Mouse (Mus musculus): ENCODE results near the gene Rs1. TPM values are rescaled to one million over a fixed set of nuclear protein-coding genes. Genes with fewer than 3 reads are reported as not detected.
A peak's percentile ranks its signal among the peaks of the same experiment; 100 is the strongest.

Gene Rs1
- total RNA-seq (2014; rRNA removed; ENCODE audit: low replicate concordance) (0.19 TPM in 1 of 2 replicates, not detected in the other), polyA plus RNA-seq (2015; fragmentation: Nextera tagmentation; extraction: Ambion mirVana) (0.05 TPM in 1 of 2 replicates, not detected in the other)

DNA sequence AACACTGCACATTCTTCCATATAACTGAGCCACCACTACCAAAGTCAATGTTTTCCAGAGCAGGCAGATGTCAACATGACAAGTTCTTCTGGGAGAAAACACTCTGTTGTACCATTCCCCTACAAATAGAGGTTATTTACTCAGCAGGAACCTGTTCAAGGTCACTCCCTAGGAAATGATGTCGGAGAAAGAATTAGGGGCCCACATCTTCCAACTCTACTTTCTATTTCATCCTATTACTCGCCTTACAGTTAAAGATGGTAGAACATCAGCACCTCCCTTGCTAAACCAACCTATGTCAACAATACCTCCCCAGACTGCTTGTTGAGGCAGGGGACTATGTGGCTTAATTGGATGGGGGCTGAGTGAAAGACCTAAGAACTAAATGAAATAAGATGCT is at the start of gene Rs1:
Gene Rs1 (plus strand): TSS at position 301 of the 400 bp plus-strand sequence.
- Histone ChIP-seq H3K4me1 (ENCODE audit: control insufficient read depth, insufficient read depth) (no peaks in the 10 kb centered on the region), H3K27ac (ENCODE audit: low read depth) (no peak within 1 kb of the TSS), H3K36me3 (replicated peaks; ENCODE audit: control insufficient read depth, insufficient read depth, low read length) (no peaks in the 10 kb centered on the region), H3K4me2 (ENCODE audit: low read depth, low read length) (peak within 1 kb of the TSS; percentile 50), H3K27me3 (ENCODE audit: control insufficient read depth, insufficient read depth, low read length) (no peaks in the 10 kb centered on the region), H3K9me3 (replicated peaks; ENCODE audit: control insufficient read depth, low read length) (no peaks in the 10 kb centered on the region), H3K9ac (replicated peaks; ENCODE audit: low read depth, low read length) (no peak within 1 kb of the TSS), H3K4me3 (ENCODE audit: low read depth, low read length) (peak within 1 kb of the TSS; percentile 55; the same call in 1 of the 2 replicates)
- WGBS = 76% methylated on average over 2 of the region's 2 CpGs
- DNase-seq (ENCODE audit: low spot score) (no peak), ATAC-seq (ENCODE audit: insufficient read depth, low read depth) (no peak)
- TF ChIP-seq EP300 (IDR thresholded peaks at IDR 0.05; ENCODE audit: low read depth) = no peak
- TF ChIP-seq CTCF (IDR thresholded peaks at IDR 0.05; ENCODE audit: low read depth) = no peak

DNA sequence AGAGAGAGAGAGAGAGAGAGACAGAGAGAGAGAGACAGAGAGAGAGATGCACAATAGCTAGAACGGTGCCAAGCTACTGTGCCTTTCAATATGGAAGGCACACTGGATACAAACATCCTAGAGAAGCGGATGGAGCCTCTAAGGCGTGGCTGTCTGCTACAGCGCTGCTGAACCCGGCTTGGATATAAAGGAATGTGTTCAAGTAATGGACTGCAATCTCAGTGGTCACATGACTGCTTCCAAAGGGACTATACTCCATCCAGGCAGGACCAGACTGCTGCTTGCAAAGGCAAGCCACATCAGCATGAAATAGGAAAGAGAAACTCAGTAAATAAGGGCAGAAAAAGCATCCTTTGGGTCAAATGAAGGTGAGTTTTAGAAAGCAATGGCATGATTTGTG is 32.2 kb upstream of the Rs1 start, which contains the start of gene Ppef1:
Gene Ppef1 (minus strand): TSS at position 116 of the 400 bp plus-strand sequence.
- no peak for DNase-seq (ENCODE audit: low spot score)
- TF ChIP-seq EP300 (IDR thresholded peaks at IDR 0.05; ENCODE audit: low read depth) (no peak), CTCF (IDR thresholded peaks at IDR 0.05; ENCODE audit: low read depth) (no peak)
- no peak for ATAC-seq (ENCODE audit: insufficient read depth, low read depth)
- Histone ChIP-seq H3K9ac (replicated peaks; ENCODE audit: low read depth, low read length) (no peak within 1 kb of the TSS), H3K36me3 (replicated peaks; ENCODE audit: control insufficient read depth, insufficient read depth, low read length) (no peaks in the 10 kb centered on the region), H3K4me2 (ENCODE audit: low read depth, low read length) (no peak within 1 kb of the TSS), H3K4me1 (ENCODE audit: control insufficient read depth, insufficient read depth) (no peaks in the 10 kb centered on the region), H3K27me3 (ENCODE audit: control insufficient read depth, insufficient read depth, low read length) (no peaks in the 10 kb centered on the region), H3K9me3 (replicated peaks; ENCODE audit: control insufficient read depth, low read length) (no peaks in the 10 kb centered on the region), H3K27ac (ENCODE audit: low read depth) (no peak within 1 kb of the TSS), H3K4me3 (ENCODE audit: low read depth, low read length) (no peak within 1 kb of the TSS)
- 63% methylated on average over 5 of the region's 5 CpGs for WGBS

DNA sequence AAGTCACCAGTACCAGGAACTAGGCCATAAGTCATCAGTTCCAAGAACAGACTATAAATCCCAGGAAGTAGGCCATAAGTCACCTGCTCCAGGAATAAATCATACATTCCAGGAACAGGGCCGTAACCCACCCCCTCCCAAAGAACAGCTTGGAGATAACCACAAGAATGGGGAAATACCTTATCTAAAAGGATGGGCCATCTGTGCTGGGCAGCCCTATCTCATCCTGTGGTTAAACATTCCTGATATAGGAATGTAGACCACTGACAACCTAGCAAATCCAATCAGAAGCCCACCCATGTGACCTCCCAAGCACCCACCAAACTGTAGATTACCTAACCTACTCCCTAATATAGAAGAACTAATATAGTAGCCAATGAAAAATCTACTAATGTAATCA is 22.4 kb upstream of the Rs1 start:
- Histone ChIP-seq H3K4me1 (ENCODE audit: control insufficient read depth, insufficient read depth) (no peaks in the 10 kb centered on the region), H3K9ac (replicated peaks; ENCODE audit: low read depth, low read length) (no peak overlapping the region)

DNA sequence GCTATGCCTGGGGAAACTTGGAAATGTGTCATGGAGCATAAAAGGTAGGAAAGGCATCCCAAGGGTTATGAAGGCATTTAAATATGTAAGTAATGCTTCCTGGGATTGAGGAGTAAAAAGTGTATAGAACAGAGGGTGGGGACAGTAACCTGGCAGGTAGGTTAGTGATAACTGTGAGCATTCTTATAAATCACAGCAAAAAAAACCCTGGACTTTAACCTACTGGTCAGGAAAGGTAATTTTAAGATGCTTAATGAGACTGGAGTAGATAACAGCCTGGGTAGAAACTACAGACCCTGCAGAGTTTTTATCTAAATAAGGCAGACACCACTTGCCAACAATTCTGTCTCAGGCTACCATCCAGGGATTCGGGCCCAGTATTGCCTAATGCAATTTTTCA is 19.2 kb upstream of the Rs1 start:
- H3K27me3 ChIP-seq (ENCODE audit: control insufficient read depth, insufficient read depth, low read length) = no peaks in the 10 kb centered on the region
- TF ChIP-seq CTCF (IDR thresholded peaks at IDR 0.05; ENCODE audit: low read depth) (no peak), EP300 (IDR thresholded peaks at IDR 0.05; ENCODE audit: low read depth) (no peak)
- WGBS = 37% methylated on average over 1 of the region's 1 CpGs
- H3K4me2 ChIP-seq (ENCODE audit: low read depth, low read length) = no peak overlapping the region
- DNase-seq (ENCODE audit: low spot score) (no peak), ATAC-seq (ENCODE audit: insufficient read depth, low read depth) (no peak)
- no peaks in the 10 kb centered on the region for H3K4me1 ChIP-seq (ENCODE audit: control insufficient read depth, insufficient read depth)
- no peak overlapping the region for H3K9ac ChIP-seq (replicated peaks; ENCODE audit: low read depth, low read length)
- H3K36me3 ChIP-seq (replicated peaks; ENCODE audit: control insufficient read depth, insufficient read depth, low read length) = no peaks in the 10 kb centered on the region
- no peak overlapping the region for H3K4me3 ChIP-seq (ENCODE audit: low read depth, low read length)
- no peaks in the 10 kb centered on the region; the same call in 1 of the 2 replicates for H3K9me3 ChIP-seq (replicated peaks; ENCODE audit: control insufficient read depth, low read length)
- no peak overlapping the region for H3K27ac ChIP-seq (ENCODE audit: low read depth)

More for the DNA sequence above, 22.4 kb upstream of the Rs1 start:
- ATAC-seq (ENCODE audit: insufficient read depth, low read depth) (no peak), DNase-seq (ENCODE audit: low spot score) (no peak)
- Histone ChIP-seq H3K9me3 (replicated peaks; ENCODE audit: control insufficient read depth, low read length) (no peaks in the 10 kb centered on the region; the same call in 1 of the 2 replicates), H3K27me3 (ENCODE audit: control insufficient read depth, insufficient read depth, low read length) (no peaks in the 10 kb centered on the region), H3K36me3 (replicated peaks; ENCODE audit: control insufficient read depth, insufficient read depth, low read length) (no peaks in the 10 kb centered on the region), H3K4me3 (ENCODE audit: low read depth, low read length) (no peak overlapping the region), H3K27ac (ENCODE audit: low read depth) (no peak overlapping the region), H3K4me2 (ENCODE audit: low read depth, low read length) (no peak overlapping the region)
- 65% methylated on average over 1 of the region's 1 CpGs for WGBS
- no peak for TF ChIP-seq EP300 (IDR thresholded peaks at IDR 0.05; ENCODE audit: low read depth)
- TF ChIP-seq CTCF (IDR thresholded peaks at IDR 0.05; ENCODE audit: low read depth) = no peak

DNA sequence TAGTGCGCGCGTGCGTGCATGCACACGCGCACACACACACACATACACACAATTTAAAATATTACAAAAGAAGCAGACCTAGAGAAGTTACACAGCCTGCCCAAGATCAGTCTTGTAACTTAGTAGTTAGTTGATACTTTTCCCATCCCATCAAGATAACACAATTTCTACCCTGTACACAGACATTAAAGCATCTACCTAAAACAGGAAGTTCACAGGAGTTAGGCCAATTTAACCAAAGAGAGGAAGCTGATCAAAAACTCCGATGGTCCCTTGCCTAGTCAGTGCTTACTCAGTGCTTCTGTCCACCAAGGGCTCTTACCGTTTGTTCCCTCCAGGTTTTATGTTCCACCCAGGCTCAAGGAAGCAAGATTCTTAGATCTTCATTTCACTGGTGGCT is 17.0 kb upstream of the Rs1 start:
- 87% methylated on average over 8 of the region's 8 CpGs for WGBS
- Histone ChIP-seq H3K27me3 (ENCODE audit: control insufficient read depth, insufficient read depth, low read length) (no peaks in the 10 kb centered on the region), H3K27ac (ENCODE audit: low read depth) (no peak overlapping the region)

More for the DNA sequence above, 17.0 kb upstream of the Rs1 start:
- H3K36me3 ChIP-seq (replicated peaks; ENCODE audit: control insufficient read depth, insufficient read depth, low read length) = no peaks in the 10 kb centered on the region
- no peaks in the 10 kb centered on the region for H3K4me1 ChIP-seq (ENCODE audit: control insufficient read depth, insufficient read depth)
- ATAC-seq (ENCODE audit: insufficient read depth, low read depth) (no peak), DNase-seq (ENCODE audit: low spot score) (no peak)
- no peak overlapping the region for H3K9ac ChIP-seq (replicated peaks; ENCODE audit: low read depth, low read length)
- H3K4me2 ChIP-seq (ENCODE audit: low read depth, low read length) = no peak overlapping the region
- no peaks in the 10 kb centered on the region for H3K9me3 ChIP-seq (replicated peaks; ENCODE audit: control insufficient read depth, low read length)
- TF ChIP-seq CTCF (IDR thresholded peaks at IDR 0.05; ENCODE audit: low read depth) (no peak), EP300 (IDR thresholded peaks at IDR 0.05; ENCODE audit: low read depth) (no peak)
- no peak overlapping the region for H3K4me3 ChIP-seq (ENCODE audit: low read depth, low read length)
